Mouse (Mus musculus): ENCODE measurements around the gene Ddx42. TPM values are rescaled to one million over a fixed set of nuclear protein-coding genes. Genes with fewer than 3 reads are reported as not detected.
"Not testable (repeated sequence)": the region's sequence is repeated elsewhere in the genome, so short reads cannot be mapped to it uniquely, and the experiment has no call there.

Gene Ddx42
- total RNA-seq, 2 experiments from 2014 or later: 28.9 to 60.4 TPM

DNA sequence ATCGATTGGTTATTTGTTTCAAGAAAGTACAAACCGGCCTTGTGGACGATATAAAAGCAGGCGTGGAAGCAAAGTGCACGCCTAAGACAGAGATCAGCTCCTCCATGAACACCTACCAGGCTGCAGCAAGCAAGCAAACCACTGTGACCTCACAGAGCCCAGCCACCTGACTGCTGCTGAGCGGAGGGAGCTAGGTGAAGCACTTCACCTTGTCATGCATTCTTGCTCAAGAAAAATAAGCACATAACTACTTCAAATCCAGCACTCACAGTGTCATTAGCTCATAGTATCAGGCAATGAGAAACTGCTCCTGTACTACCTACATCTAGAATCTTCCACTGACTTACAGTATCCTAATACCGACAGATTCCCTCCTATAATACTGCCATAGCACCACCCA lies 16.7 kb upstream of the Ddx42 start:
- not testable (repeated sequence) for ATAC-seq (replicated peaks; ENCODE audit: low FRiP score, poor library complexity, severe bottlenecking)

DNA sequence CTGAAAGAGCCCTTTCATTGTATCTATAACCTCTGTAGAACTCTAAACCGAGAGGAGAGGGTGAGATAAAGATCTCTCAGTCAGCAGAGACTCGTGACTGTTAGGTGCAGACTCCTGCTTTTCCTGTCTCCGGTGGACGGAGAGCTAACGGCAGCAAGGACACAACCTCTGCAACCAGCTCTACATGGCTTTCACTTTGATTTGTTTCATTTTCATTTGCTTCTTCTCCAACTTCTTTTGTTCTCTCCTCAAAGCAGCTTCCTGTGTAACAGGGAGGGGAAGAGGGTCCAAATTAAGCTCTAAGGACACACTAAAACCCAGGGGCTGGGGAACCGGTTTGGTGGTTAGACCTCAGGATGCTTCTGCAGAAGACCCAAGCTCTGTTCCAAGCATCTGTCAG lies 16.0 kb upstream of the Ddx42 start:
- no peak for ATAC-seq (replicated peaks; ENCODE audit: low FRiP score, poor library complexity, severe bottlenecking)

DNA sequence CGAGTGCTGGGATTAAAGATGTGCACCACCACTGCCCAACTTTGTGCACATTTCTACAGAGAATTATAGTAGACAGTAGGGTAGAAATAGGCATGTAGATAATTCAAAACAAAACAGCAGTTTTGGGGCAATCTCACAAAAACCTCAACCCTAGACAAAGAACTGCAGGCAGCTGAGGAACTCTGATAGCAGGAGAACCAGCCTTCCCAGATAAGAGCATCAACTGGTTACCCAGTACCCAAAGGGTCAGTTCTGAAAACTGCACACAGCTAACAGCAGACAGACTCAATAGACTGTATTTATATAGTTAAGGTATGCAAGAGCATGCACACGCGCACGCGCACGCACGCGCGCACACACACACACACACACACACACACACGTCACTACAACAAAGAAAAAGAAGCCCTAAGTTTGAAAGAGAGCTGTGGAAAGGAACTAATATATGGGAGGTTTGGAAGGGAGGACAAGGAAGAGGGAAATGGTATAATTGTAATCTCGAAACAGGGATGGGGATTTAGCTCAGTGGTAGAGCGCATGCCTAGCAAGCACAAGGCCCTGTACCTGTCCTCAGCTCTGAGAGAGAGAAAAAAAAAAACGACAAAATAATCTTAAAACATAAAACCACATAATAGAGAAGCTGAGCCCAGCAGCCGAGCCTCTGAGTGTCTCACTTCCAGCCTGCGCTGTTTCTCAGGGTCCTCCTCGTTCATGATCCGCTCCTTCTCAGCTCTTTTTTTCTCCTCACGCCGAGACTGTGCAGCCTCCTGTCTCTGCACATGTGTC lies 15.2 kb upstream of the Ddx42 start:
- no peak for ATAC-seq (replicated peaks; ENCODE audit: low FRiP score, poor library complexity, severe bottlenecking)

DNA sequence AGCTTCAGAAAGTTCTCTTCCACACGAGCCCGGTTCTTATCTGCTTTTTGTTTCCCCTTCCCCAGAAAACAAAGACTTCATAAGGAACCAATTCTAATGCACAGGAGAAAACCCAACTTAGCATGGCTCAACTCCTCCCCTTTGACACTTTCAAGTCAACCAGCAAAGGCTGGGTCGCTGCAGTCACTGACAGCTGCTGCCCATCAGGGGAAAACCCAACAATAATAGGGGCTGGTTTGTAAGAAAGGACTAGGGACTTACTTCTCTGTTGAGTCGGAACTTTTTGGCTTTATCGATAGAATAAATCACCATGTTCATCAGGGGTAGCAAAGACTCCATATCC lies 14.6 kb upstream of the Ddx42 start, which contains the start of gene Strada:
Strada (minus strand) TSS at position 46 of the 343 bp plus-strand sequence.
- no peak for ATAC-seq (replicated peaks; ENCODE audit: low FRiP score, poor library complexity, severe bottlenecking)

DNA sequence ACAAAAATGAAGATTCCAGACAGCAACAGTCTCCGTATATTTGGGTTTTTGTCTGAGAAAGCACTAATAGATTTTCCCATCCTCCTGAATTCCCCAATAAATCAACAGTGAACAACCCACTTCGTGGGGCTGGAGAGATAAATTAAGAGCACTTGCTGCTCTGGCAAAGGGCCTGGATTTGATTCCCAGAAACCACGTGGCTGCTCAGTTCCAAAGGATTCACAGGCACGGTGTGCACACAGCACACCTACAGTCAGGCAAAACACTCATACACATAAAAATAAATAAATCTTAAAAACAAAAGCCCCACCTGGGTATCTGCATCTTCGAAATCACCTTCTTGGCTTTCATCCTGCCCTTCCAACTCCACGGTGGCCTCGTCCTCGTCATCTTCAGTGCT lies 4.0 kb upstream of the Ddx42 start:
- no peak for ATAC-seq (replicated peaks; ENCODE audit: low FRiP score, poor library complexity, severe bottlenecking)

DNA sequence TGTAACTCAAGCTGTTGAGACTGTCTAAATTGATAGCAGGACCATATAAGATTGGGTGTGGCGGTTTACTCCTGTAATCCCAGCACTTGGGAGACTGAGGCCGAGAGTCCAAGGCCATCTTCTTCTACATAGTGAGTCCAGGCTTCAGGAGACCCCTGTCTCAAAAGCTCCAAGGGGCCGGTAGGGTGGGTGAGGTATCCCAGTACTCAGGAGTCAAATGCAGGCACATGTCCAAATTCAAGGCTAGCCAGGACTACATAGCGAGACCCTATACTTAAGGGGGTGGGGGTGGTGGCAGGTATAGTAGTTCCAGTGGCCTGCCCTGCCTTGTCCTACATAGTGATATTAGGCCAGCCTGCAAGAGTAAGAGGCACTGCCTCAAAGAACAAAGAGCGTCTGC lies 1.9 kb upstream of the Ddx42 start:
- ATAC-seq (replicated peaks; ENCODE audit: low FRiP score, poor library complexity, severe bottlenecking): no peak

DNA sequence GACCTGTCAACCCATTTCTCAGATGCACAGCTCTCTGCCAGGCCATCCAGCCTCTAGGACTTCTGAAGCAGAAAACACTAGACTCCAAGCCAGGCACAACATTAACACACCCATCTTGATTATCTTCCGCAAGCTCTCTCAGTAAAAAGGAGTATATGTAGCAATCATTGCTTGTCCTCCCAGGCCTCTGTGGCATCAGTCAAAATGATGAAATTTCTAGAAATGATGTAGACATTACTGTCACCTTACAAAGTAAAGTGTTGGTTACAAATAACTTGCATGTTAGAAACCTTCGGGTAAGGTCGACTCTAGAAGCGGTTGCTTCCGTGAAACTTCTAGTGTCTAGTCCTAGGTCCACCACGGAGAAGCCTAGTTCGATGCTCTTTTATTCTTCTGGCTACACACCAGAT lies 1.3 kb upstream of the Ddx42 start:
- no peak for ATAC-seq (replicated peaks; ENCODE audit: low FRiP score, poor library complexity, severe bottlenecking)

DNA sequence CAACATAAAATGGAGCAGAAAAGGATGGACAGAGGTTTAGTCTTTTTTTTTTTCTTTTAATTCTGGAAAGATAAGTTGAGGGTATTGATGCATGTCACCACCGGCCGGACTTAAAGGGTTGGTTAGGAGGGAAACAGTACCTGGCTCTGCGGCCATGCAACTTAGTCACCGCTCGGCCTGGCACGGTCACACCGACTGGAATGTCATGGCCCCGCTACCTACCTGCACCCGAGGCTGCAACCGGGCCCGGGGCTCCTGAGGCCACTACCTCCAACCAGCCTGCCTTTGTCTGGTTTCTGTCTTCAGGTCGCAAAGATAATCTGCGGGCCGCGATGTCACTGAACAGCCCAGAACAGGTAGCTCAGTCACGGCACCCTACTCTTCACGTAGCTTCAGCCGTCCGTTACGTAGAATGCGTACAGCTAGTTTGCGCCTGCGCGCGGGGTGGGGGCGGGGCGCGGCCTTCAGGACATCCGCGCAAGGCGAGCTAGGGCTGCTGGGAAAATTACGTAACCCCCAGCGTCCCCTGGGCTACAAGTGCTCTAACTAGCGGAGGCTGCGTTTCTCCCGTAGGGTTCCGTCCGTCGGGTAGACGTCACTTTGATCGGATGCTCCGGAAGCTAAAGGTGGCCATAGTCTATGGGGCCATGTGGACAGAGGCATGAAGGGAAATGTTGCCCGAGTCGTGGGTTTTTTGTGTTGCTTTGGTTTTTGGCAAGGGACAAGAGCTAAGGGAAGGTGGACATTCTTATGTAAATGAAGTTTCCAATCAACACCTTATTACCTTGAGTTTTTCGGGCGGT lies 598 bp upstream of the Ddx42 start, which contains the start of gene Ccdc47:
Ccdc47 (minus strand) TSS at position 418 of the 803 bp plus-strand sequence.
- ATAC-seq (replicated peaks; ENCODE audit: low FRiP score, poor library complexity, severe bottlenecking): peak; percentile 85

DNA sequence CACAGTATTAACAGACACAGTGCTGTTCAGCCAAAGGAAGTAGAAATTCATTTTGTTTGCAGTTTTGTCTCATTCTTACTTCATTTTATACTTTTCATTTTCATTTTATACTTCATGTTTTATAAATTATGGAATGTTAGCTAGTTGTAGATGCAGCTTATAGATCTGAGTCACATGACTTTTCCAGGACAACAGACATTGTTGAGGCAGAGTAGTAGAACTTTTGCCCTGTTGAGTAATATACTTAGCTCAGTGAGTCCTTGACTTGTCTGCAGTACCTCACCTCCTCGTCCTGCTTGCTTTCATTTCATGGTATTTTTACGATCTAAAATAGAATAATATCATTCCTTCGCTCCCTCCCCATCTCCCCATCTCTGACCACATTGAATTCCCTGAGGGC lies 3.9 kb downstream of the Ddx42 start:
- ATAC-seq (replicated peaks; ENCODE audit: low FRiP score, poor library complexity, severe bottlenecking): no peak

DNA sequence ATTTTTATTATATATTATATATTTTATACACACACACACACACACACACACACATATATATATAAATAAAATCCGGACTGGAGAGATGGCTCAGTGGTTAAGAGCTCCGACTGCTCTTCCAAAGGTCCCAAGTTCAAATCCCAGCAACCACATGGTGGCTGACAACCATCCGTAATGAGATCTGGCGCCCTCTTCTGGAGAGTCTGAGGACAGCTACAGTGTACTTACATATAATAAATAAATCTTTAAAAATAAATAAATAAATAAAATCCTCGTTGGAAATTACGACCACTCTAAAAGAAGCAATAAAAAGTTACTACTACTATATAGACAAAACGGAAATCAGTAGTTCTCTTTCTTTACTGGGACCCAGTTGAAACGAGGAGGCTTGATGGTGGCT lies 17.3 kb downstream of the Ddx42 start:
- ATAC-seq (replicated peaks; ENCODE audit: low FRiP score, poor library complexity, severe bottlenecking): not testable (repeated sequence)

DNA sequence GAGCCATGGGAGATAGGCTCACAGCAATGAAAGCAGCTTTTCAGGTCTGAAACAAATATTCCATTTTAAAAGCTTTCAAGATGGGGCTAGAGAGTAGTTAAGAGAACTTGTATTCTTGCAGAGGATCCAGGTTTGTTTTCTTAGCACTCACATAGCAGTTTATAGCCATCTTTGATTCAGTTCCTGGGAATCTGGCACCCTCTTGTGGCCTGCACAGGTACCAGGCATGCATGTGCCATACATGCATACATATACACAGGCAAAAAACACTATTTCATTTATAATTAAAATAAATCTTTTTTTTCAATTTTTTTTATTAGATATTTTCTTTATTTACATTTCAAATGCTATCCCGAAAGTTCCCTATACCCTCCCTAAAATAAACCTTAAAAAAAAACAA lies 30.1 kb downstream of the Ddx42 start:
- ATAC-seq (replicated peaks; ENCODE audit: low FRiP score, poor library complexity, severe bottlenecking): no peak

DNA sequence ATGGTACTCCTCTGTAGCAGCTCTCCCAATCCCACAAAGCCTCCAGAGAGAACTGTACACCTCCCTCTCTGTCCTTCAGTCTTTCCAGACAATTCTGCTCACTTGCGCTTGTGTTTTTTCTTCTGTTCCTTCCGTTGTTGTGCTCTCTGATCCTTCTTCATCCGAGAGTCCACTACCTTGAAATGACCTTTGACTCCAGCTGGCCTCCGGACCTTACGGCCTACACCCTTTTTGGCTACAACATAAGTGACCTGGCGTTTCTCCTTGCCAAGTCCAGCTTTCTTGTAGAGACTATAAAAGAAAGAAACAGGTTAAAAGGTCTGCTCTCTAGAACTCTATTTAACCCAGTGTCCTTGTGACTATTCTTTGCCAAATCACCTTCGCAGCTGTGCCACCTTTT lies 32.6 kb downstream of the Ddx42 start:
- no peak for ATAC-seq (replicated peaks; ENCODE audit: low FRiP score, poor library complexity, severe bottlenecking)

DNA sequence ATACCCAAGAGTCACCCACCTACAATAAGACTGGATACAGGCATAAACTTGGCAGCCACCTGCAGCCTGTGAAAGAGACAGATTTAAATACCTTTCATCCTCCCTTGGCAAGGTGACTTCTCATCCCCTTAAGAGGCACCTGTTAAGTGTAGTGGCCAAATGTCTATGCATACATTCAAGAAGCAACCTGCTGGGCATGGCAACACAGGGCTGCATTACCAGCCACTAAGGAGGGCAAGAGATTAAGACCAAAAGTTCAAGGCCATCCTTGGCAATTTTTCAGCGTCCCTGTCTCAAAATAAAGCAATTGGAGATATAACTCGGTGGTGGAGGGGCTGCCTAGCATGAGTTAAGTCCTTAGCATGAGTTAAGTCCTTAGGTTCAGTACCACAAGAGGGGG lies 38.0 kb downstream of the Ddx42 start:
- ATAC-seq (replicated peaks; ENCODE audit: low FRiP score, poor library complexity, severe bottlenecking): no peak

DNA sequence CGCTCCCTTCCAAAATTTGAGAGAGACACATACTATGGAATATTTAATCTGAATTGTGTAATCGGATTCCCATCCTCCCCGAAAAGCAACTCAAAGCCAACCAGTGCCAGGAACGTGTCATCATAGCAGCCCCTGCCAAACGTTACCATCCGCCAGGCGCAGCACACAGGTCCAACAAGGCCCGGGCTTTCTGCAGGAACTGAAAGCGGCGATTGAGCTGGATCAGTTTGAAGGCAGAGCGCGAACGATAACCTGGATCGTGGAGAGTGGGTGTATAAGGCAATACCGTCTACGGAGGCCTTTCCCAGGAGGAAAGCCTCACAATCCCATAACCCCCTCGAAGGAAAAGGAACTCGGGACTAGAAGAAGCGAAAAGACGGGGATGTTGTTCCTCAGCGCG lies 38.4 kb downstream of the Ddx42 start:
- 0 out of 2 replicates have a peak, but pooled peaks have one; percentile 0 for ATAC-seq (replicated peaks; ENCODE audit: low FRiP score, poor library complexity, severe bottlenecking)

DNA sequence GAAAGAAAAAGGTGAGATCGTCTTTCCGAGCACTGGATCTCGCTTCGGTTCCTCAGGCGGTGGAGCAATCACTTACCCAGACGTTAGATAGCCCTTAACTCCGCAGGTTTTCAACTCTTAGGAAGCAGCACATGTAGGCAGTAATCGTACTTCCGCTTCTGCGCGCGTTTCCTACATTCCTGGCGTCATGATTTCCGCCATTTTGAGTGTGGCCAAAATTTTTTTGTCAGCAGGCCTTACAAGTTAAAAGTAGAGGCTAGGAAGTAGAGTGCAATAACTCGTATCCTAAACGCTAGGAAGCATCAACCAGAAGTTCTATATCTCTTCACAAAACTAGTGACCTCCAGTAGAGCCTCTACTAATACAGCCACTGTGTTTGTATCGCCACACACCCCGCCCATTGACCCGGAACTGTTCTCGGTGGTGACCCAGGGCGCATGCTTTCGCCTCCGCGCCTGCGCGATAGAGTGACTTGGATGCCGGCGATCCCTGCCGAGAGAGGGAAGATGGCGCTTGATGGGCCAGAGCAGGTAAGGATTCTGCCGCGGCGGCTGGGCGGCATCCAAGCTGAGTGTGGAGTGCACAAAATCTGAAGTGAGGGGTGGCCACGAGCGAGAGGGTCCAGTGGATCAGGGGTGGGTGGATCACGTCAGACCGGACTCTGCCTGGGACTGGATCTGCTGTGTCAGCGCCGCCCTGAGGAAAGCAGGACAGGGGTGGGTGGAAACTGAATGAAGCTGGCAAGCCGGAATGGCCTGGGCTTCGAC lies 39.1 kb downstream of the Ddx42 start, which contains the start of the genes Ftsj3 and Psmc5:
Ftsj3 (minus strand) TSS at position 395 of the 767 bp plus-strand sequence.
Psmc5 (plus strand) TSS at position 470 of the 767 bp plus-strand sequence.
- ATAC-seq (replicated peaks; ENCODE audit: low FRiP score, poor library complexity, severe bottlenecking): peak; percentile 97

DNA sequence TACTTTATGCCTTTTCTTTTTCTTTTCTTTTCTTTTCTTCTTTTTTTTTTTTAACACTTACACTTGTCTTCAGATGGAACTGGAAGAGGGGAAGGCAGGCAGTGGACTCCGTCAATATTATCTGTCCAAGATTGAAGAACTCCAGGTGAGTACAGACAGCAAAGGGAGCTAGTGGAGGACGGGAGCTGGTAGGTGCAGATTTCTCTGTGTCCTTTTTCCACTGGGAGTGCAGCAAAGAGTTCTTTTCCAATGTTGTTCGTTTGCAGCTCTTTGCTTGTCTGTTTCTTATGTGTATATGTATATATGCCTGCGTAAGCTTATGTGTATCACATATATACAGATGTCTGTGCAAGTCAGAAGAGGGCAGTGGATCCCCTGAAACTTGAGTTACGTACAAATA lies 40.0 kb downstream of the Ddx42 start:
- no peak for ATAC-seq (replicated peaks; ENCODE audit: low FRiP score, poor library complexity, severe bottlenecking)

DNA sequence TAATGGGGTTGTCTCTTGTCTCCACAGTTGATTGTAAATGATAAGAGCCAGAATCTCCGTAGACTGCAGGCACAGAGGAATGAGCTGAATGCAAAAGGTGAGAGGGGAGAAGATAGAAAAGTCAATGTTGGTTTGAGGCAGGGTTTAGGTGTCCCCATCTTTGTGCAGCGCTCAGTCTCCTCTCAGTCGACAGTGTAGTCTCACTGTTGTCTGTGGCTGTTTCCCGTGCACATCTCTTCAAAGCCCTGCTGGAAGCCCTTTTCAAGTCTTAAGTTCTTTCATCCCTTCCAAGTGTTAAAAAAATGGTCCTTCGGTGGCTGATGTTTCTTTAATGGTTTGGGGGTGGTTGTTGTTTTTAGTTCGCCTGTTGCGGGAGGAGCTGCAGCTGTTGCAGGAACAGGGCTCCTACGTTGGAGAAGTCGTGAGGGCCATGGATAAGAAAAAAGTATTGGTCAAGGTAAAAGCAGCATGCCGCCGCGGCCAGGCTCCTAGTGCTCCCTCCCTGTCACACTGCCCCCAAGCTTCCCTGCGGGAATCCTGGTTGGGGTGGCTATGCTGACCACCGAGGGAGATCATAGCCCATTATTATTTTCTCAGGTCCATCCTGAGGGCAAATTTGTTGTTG lies 44.2 kb downstream of the Ddx42 start:
- ATAC-seq (replicated peaks; ENCODE audit: low FRiP score, poor library complexity, severe bottlenecking): no peak

DNA sequence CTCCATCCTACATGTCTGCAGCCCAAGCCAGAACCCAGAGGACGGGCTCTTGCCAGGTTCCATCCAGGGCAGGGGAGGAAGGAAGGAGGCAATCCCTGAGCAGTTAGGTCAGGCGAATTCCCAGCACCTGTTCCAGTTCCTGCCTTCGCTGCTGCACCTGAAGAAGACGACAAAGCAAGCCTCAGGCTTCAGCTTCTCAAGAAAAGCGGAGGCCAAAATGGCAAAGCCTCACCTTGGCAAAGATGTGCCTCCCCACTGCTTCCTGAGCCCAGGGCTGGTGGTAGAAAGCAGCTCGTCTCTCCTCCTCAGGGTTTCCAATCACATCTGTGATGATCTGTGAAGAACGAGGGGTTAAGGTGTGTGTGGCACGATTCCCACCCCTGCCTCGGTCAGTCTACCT lies 47.2 kb downstream of the Ddx42 start:
- ATAC-seq (replicated peaks; ENCODE audit: low FRiP score, poor library complexity, severe bottlenecking): no peak

DNA sequence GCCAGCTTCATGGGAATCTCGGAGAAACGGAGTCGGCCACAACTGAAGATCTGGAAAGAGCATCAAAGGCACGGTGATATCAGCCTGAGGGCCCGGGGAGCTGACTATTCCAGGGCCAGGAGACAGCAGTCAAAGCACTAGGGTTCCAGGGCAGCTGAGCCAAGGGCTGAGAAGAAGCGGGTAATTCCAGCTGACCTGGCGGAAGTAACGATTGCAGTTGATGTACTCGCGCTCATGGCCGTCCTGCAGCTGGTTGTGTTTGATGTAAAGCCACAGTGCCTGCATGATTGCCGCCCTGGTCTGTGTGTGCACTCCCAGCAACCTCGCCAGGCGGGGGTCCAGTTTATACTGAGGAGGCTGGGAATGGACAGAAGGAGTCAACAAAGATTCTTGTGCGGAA lies 48.3 kb downstream of the Ddx42 start:
- no peak for ATAC-seq (replicated peaks; ENCODE audit: low FRiP score, poor library complexity, severe bottlenecking)

DNA sequence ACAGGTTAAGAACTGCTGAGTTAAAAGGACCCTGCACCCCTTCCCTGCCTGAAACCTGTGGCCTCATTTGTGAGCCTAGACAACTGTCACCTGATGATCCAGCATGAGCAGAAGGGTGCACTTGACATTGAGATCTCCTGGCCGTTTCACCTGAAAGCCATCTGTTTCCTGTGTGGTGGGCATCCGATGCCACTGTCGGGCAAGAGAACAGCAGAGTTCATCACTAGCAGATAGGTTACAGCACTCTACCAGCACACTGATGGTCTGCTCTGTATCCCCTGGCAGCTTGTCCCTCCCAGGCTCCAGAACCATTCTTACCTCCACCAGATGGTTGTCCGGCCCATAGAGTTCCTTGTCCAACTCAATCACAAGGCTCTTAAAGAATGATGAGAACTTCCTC lies 48.8 kb downstream of the Ddx42 start:
- no peak for ATAC-seq (replicated peaks; ENCODE audit: low FRiP score, poor library complexity, severe bottlenecking)

All from erythroid progenitor cell, adult 5-6 weeks (primary cell).